ENCODE assay signal across 9 mouse cellular contexts in the genomic region with DNA sequence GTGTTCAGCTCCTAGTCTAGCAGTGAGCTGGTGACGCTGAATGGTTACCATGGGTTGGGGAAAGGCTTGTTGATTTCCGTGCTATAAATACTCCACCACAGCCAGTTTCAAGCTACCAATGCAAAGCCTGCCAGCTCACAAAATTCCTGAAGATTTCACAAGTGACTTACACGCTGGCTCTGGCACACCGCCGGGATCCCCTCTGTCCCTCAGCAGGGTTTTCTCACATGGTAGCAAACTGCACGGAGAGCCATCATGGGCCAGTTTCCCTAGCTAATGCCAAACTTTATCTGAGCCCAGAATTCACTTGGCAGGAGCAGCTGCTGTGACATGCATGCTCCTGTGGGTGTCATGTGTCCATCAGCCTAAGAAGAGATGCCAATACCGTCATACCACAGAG. TPM values are rescaled to one million over a fixed set of nuclear protein-coding genes. Genes with fewer than 3 reads are reported as not detected.
DNase-seq lines count a peak whose midpoint lies in the region; ATAC-seq and TF ChIP-seq lines count a peak whose summit lies in the region.
"Had no signal": no experiment of that assay in that cellular context is flagged by ENCODE, and none has a peak within 500 bp of the region (broad histone marks: within the 10 kb centered on the region; RNA-seq: fewer than 3 reads in every experiment).

No protein-coding gene starts in this region.

- H3K9me3 ChIP-seq in midbrain, embryonic 11.5 days (ENCODE audit: control insufficient read depth, low read length), result no peaks in the 10 kb centered on the region
- H3K9me3 ChIP-seq: liver, embryonic 15.5 days had no signal

- no peak overlapping the region for H3K4me2 ChIP-seq in midbrain, embryonic 11.5 days
- H3K4me2 ChIP-seq: liver, embryonic 15.5 days had no signal

- intact Hi-C loops in left cerebral cortex, adult 2 months (cut with DNase I), result no loop called here
- intact Hi-C loops in gastrocnemius, postnatal 14 days (cut with DNase I; ENCODE audit: low total_unique reads), result no loop called here

- no peaks in the 10 kb centered on the region; the same call in 1 of the 2 replicates for H3K4me1 ChIP-seq in midbrain, embryonic 11.5 days (ENCODE audit: control insufficient read depth, insufficient read depth, low read length)
- H3K4me1 ChIP-seq: liver, embryonic 15.5 days had no signal

- WGBS in midbrain, embryonic 11.5 days, result 80% methylated on average over 7 of the region's 7 CpGs

- DNase-seq in left cerebral cortex, adult 2 months (ENCODE audit: extremely low spot score in 1 of 2, low spot score in 2 of 2), result peak; percentile 11 to 13
- DNase-seq in left cerebral cortex, adult 11 months (ENCODE audit: low spot score), result no peak
- peak; percentile 55 for DNase-seq in gastrocnemius, postnatal 14 days
- DNase-seq in layer of hippocampus, adult 8-10 months (ENCODE audit: low spot score in 2 of 2), result peak; percentile 4 to 14
- DNase-seq in right cerebral cortex, postnatal 14 days, result peak; percentile 60
- no peak for DNase-seq in midbrain, embryonic 11.5 days (ENCODE audit: low spot score, missing footprints)
- DNase-seq in embryo, embryonic 10 days (ENCODE audit: low spot score), result no peak

- no peak for TF ChIP-seq CTCF in left cerebral cortex, adult 2 months (IDR thresholded peaks at IDR 0.05)

- no peak for ATAC-seq in megakaryocyte-erythroid progenitor cell, adult 5-6 weeks (replicated peaks; ENCODE audit: low FRiP score, low TSS enrichment, poor library complexity, severe bottlenecking)
- ATAC-seq in midbrain, embryonic 11.5 days (ENCODE audit: low FRiP score), result no peak

- H3K36me3 ChIP-seq in midbrain, embryonic 11.5 days (ENCODE audit: control insufficient read depth, insufficient read depth, low read length), result no peaks in the 10 kb centered on the region
- H3K36me3 ChIP-seq: liver, embryonic 15.5 days had no signal

- no peak overlapping the region for H3K4me3 ChIP-seq in left cerebral cortex, adult 2 months
- no peak overlapping the region for H3K4me3 ChIP-seq in midbrain, embryonic 11.5 days (ENCODE audit: low read depth, low read length)
- H3K4me3 ChIP-seq: liver, embryonic 15.5 days had no signal

- no peaks in the 10 kb centered on the region for H3K27me3 ChIP-seq in midbrain, embryonic 11.5 days (ENCODE audit: control insufficient read depth, insufficient read depth, low read length)
- H3K27me3 ChIP-seq: liver, embryonic 15.5 days had no signal

- H3K27ac ChIP-seq in left cerebral cortex, adult 2 months, result no peak overlapping the region
- H3K27ac ChIP-seq in midbrain, embryonic 11.5 days (ENCODE audit: low read depth, low read length), result no peak overlapping the region
- H3K27ac ChIP-seq: liver, embryonic 15.5 days had no signal

- H3K9ac ChIP-seq in midbrain, embryonic 11.5 days (ENCODE audit: low read length), result no peak overlapping the region
- H3K9ac ChIP-seq: liver, embryonic 15.5 days had no signal

RNA-seq across cellular contexts. Expression of gene Ikzf3, which starts 36.4 kb away (rescaled TPM):
- total RNA-seq in left cerebral cortex, adult 2 months (2021), result under 1 TPM; 0.11 to 0.33 TPM
- total RNA-seq in gastrocnemius, postnatal 14 days (2021), result under 1 TPM; 0.10 to 0.18 TPM
- not detected for total RNA-seq in layer of hippocampus, adult 8-10 months (2022)
- 3.1 and 12.1 TPM in 2 replicates for total RNA-seq in megakaryocyte-erythroid progenitor cell, adult 5-6 weeks (2014; fragmentation: Nextera tagmentation)
- 0.46 and 1.9 TPM in 2 replicates for total RNA-seq in megakaryocyte-erythroid progenitor cell, adult 5-6 weeks (2017)
- 0.07 and 0.18 TPM in 2 replicates for polyA plus RNA-seq in midbrain, embryonic 11.5 days (2014; fragmentation: Nextera tagmentation; extraction: Ambion mirVana)

RNA-seq across cellular contexts. Expression of gene Zpbp2, which starts 41.5 kb away (rescaled TPM):
- total RNA-seq in left cerebral cortex, adult 2 months (2021), result not detected
- total RNA-seq in gastrocnemius, postnatal 14 days (2021), result not detected
- total RNA-seq in layer of hippocampus, adult 8-10 months (2022), result under 1 TPM in 1 of 4 experiments, not detected in 3; 0.75 TPM
- total RNA-seq in megakaryocyte-erythroid progenitor cell, adult 5-6 weeks (2014; fragmentation: Nextera tagmentation), result 5.0 TPM in 1 of 2 replicates, not detected in the other
- total RNA-seq in megakaryocyte-erythroid progenitor cell, adult 5-6 weeks (2017), result 0.99 TPM in 1 of 2 replicates, not detected in the other
- 0.23 and 0.26 TPM in 2 replicates for polyA plus RNA-seq in midbrain, embryonic 11.5 days (2014; fragmentation: Nextera tagmentation; extraction: Ambion mirVana)

Comparison
In these comparisons a context has a peak if more than half of its experiments do, and no peak if none do; other contexts are left out.
1. DNase-seq: peak in left cerebral cortex, adult 2 months (2 of 2), gastrocnemius, postnatal 14 days (single experiment), layer of hippocampus, adult 8-10 months (2 of 2) and right cerebral cortex, postnatal 14 days (single experiment); none in left cerebral cortex, adult 11 months (single experiment), midbrain, embryonic 11.5 days (single experiment) and embryo, embryonic 10 days (single experiment).